Mouse (Mus musculus) erythroblast, embryonic 14.5 days (primary cell): ENCODE data around the gene Adal.

Experiments used
- GATA1 ChIP-seq: IDR thresholded peaks from 2 replicates; pipeline ENCODE4 v1.6.1; 2012; ENCODE audit warnings: low read length, inconsistent platforms, mixed read lengths
- TAL1 ChIP-seq: IDR thresholded peaks from 3 replicates; pipeline ENCODE4 v1.6.1; 2012; ENCODE audit warnings: low read length, inconsistent platforms, mixed read lengths

GRCm38 (mm10) chr2:121204276-121204675 lies 64.0 kb downstream of the Adal start:
- TF ChIP-seq GATA1 = no peak
- TF ChIP-seq TAL1 = no peak
